Mouse (Mus musculus): ENCODE data around the gene Fut4. TPM values are rescaled to one million over a fixed set of nuclear protein-coding genes. Genes with fewer than 3 reads are reported as not detected.

Gene Fut4
- total RNA-seq (2022) = under 1 TPM; 0.10 to 0.41 (median 0.17) TPM

GRCm38 (mm10) chr9:14752001-14752522, at the start of gene Fut4:
Gene Fut4 (minus strand): TSS chr9:14752393.
- no peak for DNase-seq (ENCODE audit: low spot score in 2 of 2)

- no peak for DNase-seq (ENCODE audit: low spot score in 2 of 2)
These were observed 35.2 kb upstream of the Fut4 start for GRCm38 (mm10) chr9:14787356-14787755.

- DNase-seq (ENCODE audit: low spot score in 2 of 2) = peak; percentile 93
These were observed 32.1 kb upstream of the Fut4 start, which contains the start of the genes Mre11a and Ankrd49 for GRCm38 (mm10) chr9:14784039-14785002. Gene Mre11a (plus strand): TSS chr9:14784654. Gene Ankrd49 (minus strand): TSS chr9:14784856.

GRCm38 (mm10) chr9:14778341-14778740, 26.1 kb upstream of the Fut4 start:
- DNase-seq (ENCODE audit: low spot score in 2 of 2) = no peak

- no peak for DNase-seq (ENCODE audit: low spot score in 2 of 2)
These were observed 21.6 kb upstream of the Fut4 start for GRCm38 (mm10) chr9:14773813-14774212.

GRCm38 (mm10) chr9:14772074-14772473, 19.9 kb upstream of the Fut4 start:
- DNase-seq (ENCODE audit: low spot score in 2 of 2) = no peak

GRCm38 (mm10) chr9:14770803-14771471, 18.7 kb upstream of the Fut4 start, which contains the start of gene 1700012B09Rik:
Gene 1700012B09Rik (minus strand): TSS chr9:14771030.
- no peak for DNase-seq (ENCODE audit: low spot score in 2 of 2)

- no peak for DNase-seq (ENCODE audit: low spot score in 2 of 2)
These were observed 17.6 kb upstream of the Fut4 start for GRCm38 (mm10) chr9:14769811-14770210.

GRCm38 (mm10) chr9:14764765-14765164, 12.6 kb upstream of the Fut4 start:
- peak in 1 of 2 experiments; percentile 47 for DNase-seq (ENCODE audit: low spot score in 2 of 2)

- no peak for DNase-seq (ENCODE audit: low spot score in 2 of 2)
These were observed 7.1 kb upstream of the Fut4 start for GRCm38 (mm10) chr9:14759261-14759660.

GRCm38 (mm10) chr9:14758590-14758989, 6.4 kb upstream of the Fut4 start:
- no peak for DNase-seq (ENCODE audit: low spot score in 2 of 2)

- no peak for DNase-seq (ENCODE audit: low spot score in 2 of 2)
These were observed 2.3 kb upstream of the Fut4 start for GRCm38 (mm10) chr9:14754469-14754868.

GRCm38 (mm10) chr9:14753947-14754346, 1.8 kb upstream of the Fut4 start:
- DNase-seq (ENCODE audit: low spot score in 2 of 2) = no peak

- DNase-seq (ENCODE audit: low spot score in 2 of 2) = no peak
These were observed 641 bp downstream of the Fut4 start for GRCm38 (mm10) chr9:14751503-14752000.

- no peak for DNase-seq (ENCODE audit: low spot score in 2 of 2)
These were observed 1.2 kb downstream of the Fut4 start for GRCm38 (mm10) chr9:14750901-14751502.

- no peak for DNase-seq (ENCODE audit: low spot score in 2 of 2)
These were observed 11.9 kb downstream of the Fut4 start, which contains the start of gene Piwil4 for GRCm38 (mm10) chr9:14740151-14740924. Gene Piwil4 (minus strand): TSS chr9:14740733.

GRCm38 (mm10) chr9:14739498-14740150, 12.6 kb downstream of the Fut4 start:
- DNase-seq (ENCODE audit: low spot score in 2 of 2) = no peak

GRCm38 (mm10) chr9:14730941-14731541, 21.2 kb downstream of the Fut4 start:
- DNase-seq (ENCODE audit: low spot score in 2 of 2) = no peak

GRCm38 (mm10) chr9:14728365-14728764, 23.8 kb downstream of the Fut4 start:
- no peak for DNase-seq (ENCODE audit: low spot score in 2 of 2)

Measured in layer of hippocampus, adult 8-10 months (tissue).